Mouse (Mus musculus): ENCODE results near the gene Map3k20. TPM values are rescaled to one million over a fixed set of nuclear protein-coding genes. Genes with fewer than 3 reads are reported as not detected.

Gene Map3k20
- polyA plus RNA-seq, 1 experiment from 2014 or later: 9.5 TPM

- Histone ChIP-seq H3K9ac (ENCODE audit: low read length) (no peak overlapping the region), H3K9me3 (ENCODE audit: control insufficient read depth, low read length) (no peaks in the 10 kb centered on the region), H3K27me3 (ENCODE audit: control insufficient read depth, insufficient read depth, low read length) (no peaks in the 10 kb centered on the region), H3K4me2 (ENCODE audit: low read depth, low read length, severe bottlenecking) (no peak overlapping the region), H3K4me3 (ENCODE audit: low read depth, low read length) (no peak overlapping the region), H3K4me1 (replicated peaks; ENCODE audit: control insufficient read depth, insufficient read depth, low read length) (no peaks in the 10 kb centered on the region), H3K36me3 (ENCODE audit: control insufficient read depth, insufficient read depth, low read length) (no peaks in the 10 kb centered on the region), H3K27ac (ENCODE audit: low read depth, low read length) (no peak overlapping the region)
- ATAC-seq (replicated peaks; ENCODE audit: low FRiP score): no peak
- no peak for DNase-seq (ENCODE audit: low spot score)
- WGBS: 89% methylated on average over 5 of the region's 5 CpGs
These were observed 81.1 kb downstream of the Map3k20 start for GRCm38 (mm10) chr2:72366503-72366902.

DNA sequence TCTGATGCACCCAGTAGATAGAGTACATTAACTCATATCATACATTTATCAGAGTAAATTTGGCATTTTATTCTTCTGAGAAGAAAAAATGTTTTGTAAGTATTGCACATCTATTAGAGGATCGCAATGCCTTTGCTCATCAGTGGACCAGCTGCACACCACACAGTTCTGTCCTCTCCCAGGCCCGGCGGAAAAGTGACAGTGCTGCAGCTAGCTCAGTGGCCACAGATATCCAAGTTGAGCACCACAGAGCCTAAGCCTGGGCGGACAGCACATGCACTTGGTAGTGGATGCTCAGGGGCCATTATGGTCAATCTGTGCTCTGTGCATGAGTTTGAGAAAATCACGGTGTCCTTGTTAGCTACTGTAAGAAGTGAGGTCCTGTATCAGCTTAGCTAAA, 82.4 kb downstream of the Map3k20 start:
- Histone ChIP-seq H3K9me3 (ENCODE audit: control insufficient read depth, low read length) (no peaks in the 10 kb centered on the region), H3K27ac (ENCODE audit: low read depth, low read length) (no peak overlapping the region), H3K36me3 (ENCODE audit: control insufficient read depth, insufficient read depth, low read length) (no peaks in the 10 kb centered on the region), H3K4me3 (ENCODE audit: low read depth, low read length) (no peak overlapping the region), H3K4me2 (ENCODE audit: low read depth, low read length, severe bottlenecking) (no peak overlapping the region), H3K4me1 (replicated peaks; ENCODE audit: control insufficient read depth, insufficient read depth, low read length) (no peaks in the 10 kb centered on the region), H3K9ac (ENCODE audit: low read length) (no peak overlapping the region), H3K27me3 (ENCODE audit: control insufficient read depth, insufficient read depth, low read length) (no peaks in the 10 kb centered on the region)
- DNase-seq (ENCODE audit: low spot score) (no peak), ATAC-seq (replicated peaks; ENCODE audit: low FRiP score) (no peak)
- 93% methylated on average over 5 of the region's 5 CpGs for WGBS

DNA sequence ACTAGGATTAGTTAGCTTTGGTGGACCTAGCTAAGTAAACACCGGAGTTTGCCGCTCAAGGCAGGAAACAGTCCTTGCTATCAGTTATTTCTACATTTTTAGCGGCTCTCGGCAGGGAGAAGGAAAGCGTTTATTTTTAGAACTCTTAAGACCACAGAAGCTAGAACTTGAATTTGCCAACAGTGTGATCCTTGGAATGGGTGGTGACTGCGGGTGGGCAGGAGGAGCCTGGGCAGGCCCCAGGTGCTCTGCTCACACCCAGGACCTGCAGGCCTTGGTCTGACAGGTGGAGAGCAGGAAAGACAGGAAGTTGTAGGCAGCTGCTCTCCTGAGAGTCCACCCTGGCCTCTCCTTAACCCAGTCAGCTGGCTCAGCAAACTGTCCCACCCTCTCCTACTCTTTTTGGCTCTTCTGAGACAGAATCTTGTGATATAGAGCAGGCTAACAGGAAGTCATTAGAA, 83.7 kb downstream of the Map3k20 start:
- no peaks in the 10 kb centered on the region for H3K36me3 ChIP-seq (ENCODE audit: control insufficient read depth, insufficient read depth, low read length)

GRCm38 (mm10) chr2:72372136-72372535, 86.7 kb downstream of the Map3k20 start:
- Histone ChIP-seq H3K36me3 (ENCODE audit: control insufficient read depth, insufficient read depth, low read length) (no peaks in the 10 kb centered on the region), H3K4me2 (ENCODE audit: low read depth, low read length, severe bottlenecking) (no peak overlapping the region), H3K4me3 (ENCODE audit: low read depth, low read length) (no peak overlapping the region), H3K27ac (ENCODE audit: low read depth, low read length) (no peak overlapping the region), H3K4me1 (replicated peaks; ENCODE audit: control insufficient read depth, insufficient read depth, low read length) (no peaks in the 10 kb centered on the region), H3K27me3 (ENCODE audit: control insufficient read depth, insufficient read depth, low read length) (no peaks in the 10 kb centered on the region), H3K9ac (ENCODE audit: low read length) (no peak overlapping the region), H3K9me3 (ENCODE audit: control insufficient read depth, low read length) (no peaks in the 10 kb centered on the region)
- 92% methylated on average over 13 of the region's 13 CpGs for whole genome bisulfite sequencing
- no peak for ATAC-seq (replicated peaks; ENCODE audit: low FRiP score)
- no peak for DNase-seq (ENCODE audit: low spot score)

More for the DNA sequence above, 83.7 kb downstream of the Map3k20 start:
- H3K9ac ChIP-seq (ENCODE audit: low read length): no peak overlapping the region
- no peak overlapping the region for H3K4me3 ChIP-seq (ENCODE audit: low read depth, low read length)
- DNase-seq (ENCODE audit: low spot score) (no peak), ATAC-seq (replicated peaks; ENCODE audit: low FRiP score) (no peak)
- H3K27me3 ChIP-seq (ENCODE audit: control insufficient read depth, insufficient read depth, low read length): no peaks in the 10 kb centered on the region
- H3K9me3 ChIP-seq (ENCODE audit: control insufficient read depth, low read length): no peaks in the 10 kb centered on the region
- no peaks in the 10 kb centered on the region for H3K4me1 ChIP-seq (replicated peaks; ENCODE audit: control insufficient read depth, insufficient read depth, low read length)
- H3K27ac ChIP-seq (ENCODE audit: low read depth, low read length): no peak overlapping the region
- no peak overlapping the region for H3K4me2 ChIP-seq (ENCODE audit: low read depth, low read length, severe bottlenecking)
- 82% methylated on average over 6 of the region's 6 CpGs for WGBS

- Histone ChIP-seq H3K4me2 (ENCODE audit: low read depth, low read length, severe bottlenecking) (no peak overlapping the region), H3K27me3 (ENCODE audit: control insufficient read depth, insufficient read depth, low read length) (no peaks in the 10 kb centered on the region), H3K4me1 (replicated peaks; ENCODE audit: control insufficient read depth, insufficient read depth, low read length) (no peaks in the 10 kb centered on the region), H3K9me3 (ENCODE audit: control insufficient read depth, low read length) (no peaks in the 10 kb centered on the region), H3K4me3 (ENCODE audit: low read depth, low read length) (no peak overlapping the region), H3K9ac (ENCODE audit: low read length) (no peak overlapping the region), H3K27ac (ENCODE audit: low read depth, low read length) (no peak overlapping the region), H3K36me3 (ENCODE audit: control insufficient read depth, insufficient read depth, low read length) (no peaks in the 10 kb centered on the region)
- no peak for DNase-seq (ENCODE audit: low spot score)
- ATAC-seq (replicated peaks; ENCODE audit: low FRiP score): no peak
- 83% methylated on average over 3 of the region's 3 CpGs for WGBS
These were observed 88.6 kb downstream of the Map3k20 start for GRCm38 (mm10) chr2:72374076-72374475.

DNA sequence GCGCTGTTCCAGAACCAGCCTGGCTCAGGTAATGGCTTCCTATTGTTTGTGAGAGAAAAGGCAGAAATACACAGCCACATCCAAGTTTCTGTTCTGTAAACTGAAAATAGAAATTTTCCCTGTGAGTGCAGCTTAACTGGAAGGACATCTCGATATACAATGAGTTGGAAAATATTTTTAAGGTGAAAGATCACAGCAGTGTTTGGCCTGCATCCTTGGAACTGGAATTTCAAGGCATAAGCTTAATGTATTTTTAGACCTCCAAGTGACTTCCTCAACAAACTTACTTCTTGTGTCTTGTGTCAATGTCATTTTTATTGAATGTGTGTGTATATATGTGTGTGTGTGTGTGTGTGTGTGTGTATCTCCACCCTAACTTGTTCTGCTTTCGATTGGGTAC, 90.4 kb downstream of the Map3k20 start:
- no peak overlapping the region for H3K4me3 ChIP-seq (ENCODE audit: low read depth, low read length)
- H3K9ac ChIP-seq (ENCODE audit: low read length): no peak overlapping the region
- H3K9me3 ChIP-seq (ENCODE audit: control insufficient read depth, low read length): no peaks in the 10 kb centered on the region
- H3K4me1 ChIP-seq (replicated peaks; ENCODE audit: control insufficient read depth, insufficient read depth, low read length): no peaks in the 10 kb centered on the region
- no peak overlapping the region for H3K4me2 ChIP-seq (ENCODE audit: low read depth, low read length, severe bottlenecking)
- ATAC-seq (replicated peaks; ENCODE audit: low FRiP score) (no peak), DNase-seq (ENCODE audit: low spot score) (no peak)
- 89% methylated on average over 3 of the region's 3 CpGs for WGBS
- no peaks in the 10 kb centered on the region for H3K36me3 ChIP-seq (ENCODE audit: control insufficient read depth, insufficient read depth, low read length)
- H3K27me3 ChIP-seq (ENCODE audit: control insufficient read depth, insufficient read depth, low read length): no peaks in the 10 kb centered on the region
- no peak overlapping the region for H3K27ac ChIP-seq (ENCODE audit: low read depth, low read length)

DNA sequence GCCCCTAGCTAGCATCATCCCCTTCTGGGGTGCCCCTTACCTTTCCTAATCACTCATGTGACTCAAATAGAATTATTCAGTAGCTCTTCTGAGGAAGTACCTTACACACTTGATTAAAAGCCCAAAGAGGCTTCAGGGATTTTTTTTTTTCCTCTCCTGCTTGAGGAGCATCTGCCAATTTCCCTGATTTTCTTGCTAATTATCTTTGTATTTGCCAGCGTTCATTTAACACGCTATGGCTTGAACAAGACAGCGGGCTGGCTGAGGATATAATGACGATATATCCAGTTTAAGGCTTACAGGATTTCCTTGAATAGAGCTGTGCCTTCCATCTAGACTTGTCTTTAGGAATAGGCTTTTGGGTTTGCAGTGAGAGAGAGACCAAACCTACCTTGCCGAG, 91.5 kb downstream of the Map3k20 start:
- Histone ChIP-seq H3K36me3 (ENCODE audit: control insufficient read depth, insufficient read depth, low read length) (no peaks in the 10 kb centered on the region), H3K27ac (ENCODE audit: low read depth, low read length) (no peak overlapping the region), H3K4me1 (replicated peaks; ENCODE audit: control insufficient read depth, insufficient read depth, low read length) (no peaks in the 10 kb centered on the region), H3K27me3 (ENCODE audit: control insufficient read depth, insufficient read depth, low read length) (no peaks in the 10 kb centered on the region), H3K9ac (ENCODE audit: low read length) (no peak overlapping the region), H3K4me2 (ENCODE audit: low read depth, low read length, severe bottlenecking) (no peak overlapping the region), H3K4me3 (ENCODE audit: low read depth, low read length) (no peak overlapping the region), H3K9me3 (ENCODE audit: control insufficient read depth, low read length) (no peaks in the 10 kb centered on the region)
- no peak for DNase-seq (ENCODE audit: low spot score)
- ATAC-seq (replicated peaks; ENCODE audit: low FRiP score): no peak
- 90% methylated on average over 5 of the region's 5 CpGs for WGBS

DNA sequence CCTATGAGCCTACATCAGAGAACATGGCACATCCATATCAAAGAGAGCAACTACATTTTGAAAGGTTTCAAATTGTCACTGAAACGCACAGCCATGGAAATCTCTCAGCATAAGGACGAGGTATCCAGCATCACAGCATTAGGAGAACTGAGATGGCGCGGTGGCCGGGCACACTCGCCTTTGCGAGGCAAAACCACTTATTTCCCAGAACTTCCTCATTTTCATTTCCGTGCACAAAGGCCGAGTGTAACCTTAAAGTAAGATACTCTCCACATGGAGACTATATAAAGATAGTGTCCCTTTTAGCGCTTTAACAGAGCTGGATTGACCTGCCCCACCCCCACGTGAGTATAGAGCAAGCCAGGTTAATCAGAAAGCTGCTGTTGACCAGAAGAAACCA, 94.0 kb downstream of the Map3k20 start:
- no peak for ATAC-seq (replicated peaks; ENCODE audit: low FRiP score)
- 93% methylated on average over 11 of the region's 11 CpGs for WGBS
- Histone ChIP-seq H3K9ac (ENCODE audit: low read length) (no peak overlapping the region), H3K4me1 (replicated peaks; ENCODE audit: control insufficient read depth, insufficient read depth, low read length) (no peaks in the 10 kb centered on the region), H3K27me3 (ENCODE audit: control insufficient read depth, insufficient read depth, low read length) (no peaks in the 10 kb centered on the region), H3K4me3 (ENCODE audit: low read depth, low read length) (no peak overlapping the region), H3K27ac (ENCODE audit: low read depth, low read length) (no peak overlapping the region), H3K4me2 (ENCODE audit: low read depth, low read length, severe bottlenecking) (no peak overlapping the region), H3K36me3 (ENCODE audit: control insufficient read depth, insufficient read depth, low read length) (no peaks in the 10 kb centered on the region), H3K9me3 (ENCODE audit: control insufficient read depth, low read length) (no peaks in the 10 kb centered on the region)
- no peak for DNase-seq (ENCODE audit: low spot score)

DNA sequence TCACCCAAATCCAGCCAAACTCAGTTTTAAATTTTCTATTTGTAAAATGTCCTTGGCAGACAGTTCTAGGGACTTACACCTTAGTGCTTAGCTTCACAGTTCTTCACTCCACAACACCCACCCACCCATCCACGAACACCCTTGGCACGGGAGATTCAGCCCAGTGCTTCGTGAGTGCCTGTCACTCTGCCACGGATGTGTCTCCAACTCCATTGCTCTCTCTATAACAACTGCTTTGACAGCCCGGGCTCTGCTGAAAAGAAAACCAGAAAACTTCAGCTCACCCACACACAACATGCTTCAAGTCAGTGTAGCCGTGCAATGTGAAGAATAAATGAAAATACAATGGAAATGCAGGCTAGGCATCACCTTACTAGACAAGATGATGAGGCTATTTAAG, 97.2 kb downstream of the Map3k20 start:
- WGBS: 90% methylated on average over 6 of the region's 6 CpGs
- no peaks in the 10 kb centered on the region for H3K9me3 ChIP-seq (ENCODE audit: control insufficient read depth, low read length)

More for the DNA sequence above, 97.2 kb downstream of the Map3k20 start:
- ATAC-seq (replicated peaks; ENCODE audit: low FRiP score) (no peak), DNase-seq (ENCODE audit: low spot score) (no peak)
- H3K4me3 ChIP-seq (ENCODE audit: low read depth, low read length): no peak overlapping the region
- no peak overlapping the region for H3K9ac ChIP-seq (ENCODE audit: low read length)
- H3K36me3 ChIP-seq (ENCODE audit: control insufficient read depth, insufficient read depth, low read length): no peaks in the 10 kb centered on the region
- H3K4me2 ChIP-seq (ENCODE audit: low read depth, low read length, severe bottlenecking): no peak overlapping the region
- no peaks in the 10 kb centered on the region for H3K27me3 ChIP-seq (ENCODE audit: control insufficient read depth, insufficient read depth, low read length)
- H3K27ac ChIP-seq (ENCODE audit: low read depth, low read length): no peak overlapping the region
- no peaks in the 10 kb centered on the region for H3K4me1 ChIP-seq (replicated peaks; ENCODE audit: control insufficient read depth, insufficient read depth, low read length)

Measured in forebrain, embryonic 11.5 days (tissue).